In genomic region chr19:4513236-4513858, GRCm38 (mm10) we compare ENCODE assay signal across 25 mouse cellular contexts. TPM values are rescaled to one million over a fixed set of nuclear protein-coding genes. Genes with fewer than 3 reads are reported as not detected.
DNase-seq lines count a peak whose midpoint lies in the region; ATAC-seq and TF ChIP-seq lines count a peak whose summit lies in the region.
"Had no signal": no experiment of that assay in that cellular context is flagged by ENCODE, and none has a peak within 500 bp of the region (broad histone marks: within the 10 kb centered on the region; RNA-seq: fewer than 3 reads in every experiment).

No protein-coding gene starts in this region.

- no peak for ATAC-seq in liver, embryonic 13.5 days (ENCODE audit: low read depth)
- no peak for ATAC-seq in liver, postnatal 0 days
- ATAC-seq: CD4-positive, CD25-positive, alpha-beta regulatory T cell, adult 4 months; forebrain, embryonic 16.5 days; hindbrain, embryonic 16.5 days; inflammation-experienced regulatory T-cells, adult 6 months; intestine, postnatal 0 days had no signal

- DNase-seq in heart, adult 11 months = peak; percentile 79
- DNase-seq in heart, postnatal 36 days = no peak
- DNase-seq in liver, embryonic 13.5 days = no peak
- no peak for DNase-seq in liver
- no peak for DNase-seq in liver, postnatal 0 days
- no peak for DNase-seq in thymus, adult 18-20 months
- DNase-seq: adrenal gland, postnatal 25 days; cerebellum, adult 2 months; cerebellum, postnatal 14 days; gastrocnemius, postnatal 25 days; heart, postnatal 14 days had no signal

- WGBS in liver, embryonic 13.5 days (ENCODE audit: insufficient replicate concordance) = 57% methylated on average over 4 of the region's 4 CpGs
- WGBS in liver, postnatal 0 days (ENCODE audit: insufficient replicate concordance) = 69% methylated on average over 4 of the region's 4 CpGs

- peak overlapping the region; percentile 15; the same call in 1 of the 2 replicates for H3K9ac ChIP-seq in liver, embryonic 13.5 days
- H3K9ac ChIP-seq in liver, postnatal 0 days (replicated peaks) = no peak overlapping the region; the same call in 1 of the 2 replicates
- H3K9ac ChIP-seq: embryonic facial prominence, embryonic 13.5 days; forebrain, embryonic 12.5 days; heart, embryonic 15.5 days had no signal

- no peak overlapping the region for H3K27ac ChIP-seq in liver, embryonic 13.5 days
- no peak overlapping the region for H3K27ac ChIP-seq in liver, postnatal 0 days (ENCODE audit: low read depth)
- H3K27ac ChIP-seq: embryonic facial prominence, embryonic 13.5 days; forebrain, embryonic 12.5 days; heart, embryonic 10.5 days; heart, embryonic 15.5 days; hindbrain, embryonic 10.5 days had no signal

- H3K9me3 ChIP-seq in liver, embryonic 13.5 days (replicated peaks) = no peaks in the 10 kb centered on the region
- no peaks in the 10 kb centered on the region for H3K9me3 ChIP-seq in liver, postnatal 0 days (ENCODE audit: low read length)
- H3K9me3 ChIP-seq: embryonic facial prominence, embryonic 13.5 days; forebrain, embryonic 12.5 days; G1E; heart, embryonic 10.5 days; heart, embryonic 15.5 days; hindbrain, embryonic 10.5 days had no signal

- peaks cover 23% of the 10 kb centered on the region for H3K27me3 ChIP-seq in liver, embryonic 13.5 days
- no peaks in the 10 kb centered on the region; the same call in 1 of the 2 replicates for H3K27me3 ChIP-seq in liver, postnatal 0 days (ENCODE audit: insufficient read depth, low read length)
- H3K27me3 ChIP-seq: embryonic facial prominence, embryonic 13.5 days had no signal

- TF ChIP-seq CTCF in liver, postnatal 0 days (IDR thresholded peaks at IDR 0.05; ENCODE audit: low read depth) = no peak

- intact Hi-C loops in heart, postnatal 36 days (cut with DNase I) = no loop called here

- no peak overlapping the region for H3K4me2 ChIP-seq in liver, embryonic 13.5 days
- peak overlapping the region; percentile 7; the same call in 1 of the 2 replicates for H3K4me2 ChIP-seq in liver, postnatal 0 days (ENCODE audit: low read depth, low read length)
- H3K4me2 ChIP-seq: embryonic facial prominence, embryonic 13.5 days; forebrain, embryonic 12.5 days; heart, embryonic 15.5 days had no signal

- TF ChIP-seq EP300 in liver, postnatal 0 days (IDR thresholded peaks at IDR 0.05; ENCODE audit: low read depth) = no peak

- H3K4me1 ChIP-seq in liver, embryonic 13.5 days (replicated peaks) = peaks cover 48% of the 10 kb centered on the region
- peaks cover 17% of the 10 kb centered on the region for H3K4me1 ChIP-seq in liver, postnatal 0 days (ENCODE audit: insufficient read depth)

- H3K4me3 ChIP-seq in liver, embryonic 13.5 days (replicated peaks) = no peak overlapping the region
- no peak overlapping the region for H3K4me3 ChIP-seq in liver, postnatal 0 days (ENCODE audit: low read depth, low read length)
- H3K4me3 ChIP-seq: embryonic facial prominence, embryonic 13.5 days; forebrain, embryonic 12.5 days; heart, embryonic 10.5 days; heart, embryonic 15.5 days; hindbrain, embryonic 10.5 days had no signal

- no peaks in the 10 kb centered on the region for H3K36me3 ChIP-seq in liver, embryonic 13.5 days
- 0 out of 2 replicates have a peak, but pooled peaks cover 3% of the 10 kb centered on the region for H3K36me3 ChIP-seq in liver, postnatal 0 days (replicated peaks; ENCODE audit: insufficient read depth, low read length)
- H3K36me3 ChIP-seq: embryonic facial prominence, embryonic 13.5 days; forebrain, embryonic 12.5 days; G1E; heart, embryonic 10.5 days; heart, embryonic 15.5 days; hindbrain, embryonic 10.5 days had no signal

RNA-seq across cellular contexts. Expression of gene Pcx, which starts 3.1 kb away (rescaled TPM):
- 10 to 100 TPM; 36.9 to 43.8 TPM for total RNA-seq in heart, postnatal 36 days (2021)
- 31.4 and 35.1 TPM in 2 replicates for polyA plus RNA-seq in liver, embryonic 13.5 days (2015; fragmentation: Nextera tagmentation; extraction: Ambion mirVana)
- 220 and 283 TPM in 2 replicates for polyA plus RNA-seq in liver, postnatal 0 days (2015; fragmentation: Nextera tagmentation; extraction: Ambion mirVana)

RNA-seq across cellular contexts. Expression of gene 2010003K11Rik, which starts 15.0 kb away (rescaled TPM):
- under 1 TPM in 1 of 2 experiments, not detected in 1; 0.25 TPM for total RNA-seq in heart, postnatal 36 days (2021)
- not detected in 2 replicates for polyA plus RNA-seq in liver, embryonic 13.5 days (2015; fragmentation: Nextera tagmentation; extraction: Ambion mirVana)
- 5.8 and 7.6 TPM in 2 replicates for polyA plus RNA-seq in liver, postnatal 0 days (2015; fragmentation: Nextera tagmentation; extraction: Ambion mirVana)
- total RNA-seq: granulocyte monocyte progenitor cell, adult 5-6 weeks had no signal
- polyA plus RNA-seq: CD4-positive, CD25-positive, alpha-beta regulatory T cell, adult 4 months; cerebellum, adult 2 months; cortical plate, adult 2 months; embryonic facial prominence, embryonic 13.5 days; forebrain, embryonic 12.5 days; forebrain, embryonic 16.5 days; frontal cortex, adult 2 months; G1E; heart, embryonic 10.5 days; heart, embryonic 15.5 days; hindbrain, embryonic 16.5 days; inflammation-experienced regulatory T-cells, adult 6 months had no signal

RNA-seq across cellular contexts. Expression of gene Syt12, which starts 36.1 kb away (rescaled TPM):
- total RNA-seq in heart, postnatal 36 days (2021) = 1 to 10 TPM; 6.2 to 8.2 TPM
- 0.17 and 0.22 TPM in 2 replicates for polyA plus RNA-seq in liver, embryonic 13.5 days (2015; fragmentation: Nextera tagmentation; extraction: Ambion mirVana)
- 0.15 and 0.19 TPM in 2 replicates for polyA plus RNA-seq in liver, postnatal 0 days (2015; fragmentation: Nextera tagmentation; extraction: Ambion mirVana)
- total RNA-seq: granulocyte monocyte progenitor cell, adult 5-6 weeks had no signal
- polyA plus RNA-seq: CD4-positive, CD25-positive, alpha-beta regulatory T cell, adult 4 months; G1E had no signal
